Mouse (Mus musculus) cerebellum, adult 2 months (tissue): Measurements from ENCODE around the gene Mtg1. TPM values are rescaled to one million over a fixed set of nuclear protein-coding genes. Genes with fewer than 3 reads are reported as not detected.

Experiments used
- DNase-seq, 2 experiments: peaks; one replicate each; pipeline ENCODE4 v3.0.0; 2021
- H3K27ac ChIP-seq: fragments of 200-500 bp; 2 replicates; pipeline ENCODE4 v1.5.1; 2012; ENCODE audit warnings: low read length, control low read depth, inconsistent platforms; ENCODE audit not compliant: insufficient read depth
- H3K27me3 ChIP-seq: fragments of 200-500 bp; 2 replicates; pipeline ENCODE4 v1.6.1; 2012; ENCODE audit warnings: inconsistent platforms, mild to moderate bottlenecking, low read length, moderate library complexity; ENCODE audit not compliant: control insufficient read depth, insufficient read depth
- H3K4me1 ChIP-seq: fragments of 200-500 bp; 2 replicates; pipeline ENCODE4 v1.6.1; 2011; ENCODE audit warnings: low read length; ENCODE audit not compliant: control insufficient read depth, insufficient read depth
- H3K4me3 ChIP-seq: fragments of 200-500 bp; replicated peaks from 2 replicates; pipeline ENCODE3; 2011; ENCODE audit warnings: mild to moderate bottlenecking, low read depth, low read length, control low read depth; ENCODE audit not compliant: insufficient read depth
- CTCF ChIP-seq: fragments of 200-500 bp; IDR thresholded peaks from 2 replicates; pipeline ENCODE4 v1.5.1; 2011; ENCODE audit warnings: low read depth, mild to moderate bottlenecking, control low read depth, low read length, moderate library complexity, borderline replicate concordance; ENCODE audit not compliant: insufficient read depth
- POLR2A ChIP-seq: fragments of 200-500 bp; IDR thresholded peaks from 2 replicates; pipeline ENCODE4 v1.6.1; 2011; ENCODE audit warnings: low read length, control low read depth, borderline replicate concordance; ENCODE audit not compliant: insufficient read depth
- WGBS: fragments of 180-500 bp; shearing (Covaris S2); methylation state at CpG from one replicate; pipeline ENCODE4 v1.1.7; 2018; 5-methylcytosine and 5-hydroxymethylcytosine counted together
- polyA plus RNA-seq: library from polyadenylated mRNA; depleted of rRNA; stranded (reverse); fragments of >200 nt; gene quantifications from 2 replicates; pipeline ENCODE4 v1.2.3, GENCODE M21; 2012

Gene Mtg1
- polyA plus RNA-seq, 1 experiment, result 42.4 TPM

DNA sequence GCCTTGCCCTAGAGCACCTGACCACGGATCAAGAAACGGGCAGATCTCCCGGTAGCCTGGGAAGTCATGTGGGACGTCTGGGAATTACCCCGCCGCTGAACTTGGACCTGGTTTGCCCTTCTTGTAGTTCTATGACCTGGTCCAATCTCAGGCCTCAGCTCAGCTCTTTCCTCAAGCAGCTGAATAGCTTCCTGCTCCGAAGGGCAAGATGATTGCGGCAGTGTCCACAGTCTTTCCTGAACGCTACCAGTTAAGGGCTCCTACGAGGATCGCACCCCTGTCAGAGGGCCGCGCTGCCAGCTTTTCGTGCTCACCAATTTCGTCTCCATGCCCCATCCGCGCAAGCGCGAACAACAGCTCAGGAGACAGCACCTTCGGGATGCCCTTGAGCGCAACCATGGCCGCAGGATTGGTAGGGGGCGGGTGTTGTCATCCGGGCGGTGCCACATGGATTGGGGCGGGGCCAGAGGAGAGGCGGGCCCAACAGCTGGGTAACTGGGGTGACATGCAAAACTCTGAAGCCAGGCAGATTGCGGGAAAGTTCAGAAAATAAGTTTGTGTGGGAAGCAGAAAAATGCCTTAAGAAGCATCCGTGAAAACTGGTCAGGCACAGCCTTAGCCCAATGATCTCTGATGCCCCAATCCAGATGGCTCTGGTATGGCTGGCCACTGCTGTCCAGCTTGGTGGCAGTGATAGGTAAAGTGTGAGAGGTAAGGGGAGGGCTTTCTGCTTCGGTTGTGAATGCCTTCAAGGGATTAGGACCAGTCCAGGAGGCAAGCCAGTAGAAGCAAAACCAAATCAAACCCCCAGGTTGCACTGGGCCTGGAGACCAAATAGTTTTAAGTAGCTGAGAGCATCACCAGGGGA lies 35.1 kb upstream of the Mtg1 start, which contains the start of gene Fuom:
Fuom (minus strand) TSS at position 449 of the 868 bp plus-strand sequence.
- Histone ChIP-seq H3K27ac (peak within 1 kb of the TSS; percentile 89), H3K4me3 (peak within 1 kb of the TSS; percentile 92), H3K27me3 (no peaks in the 10 kb centered on the region), H3K4me1 (peaks cover 3% of the 10 kb centered on the region; the same call in 1 of the 2 replicates)
- peak; percentile 89 for DNase-seq
- WGBS, result under 1% methylated on average over 30 of the region's 30 CpGs
- TF ChIP-seq POLR2A, result peak; percentile 66
- TF ChIP-seq CTCF, result no peak

DNA sequence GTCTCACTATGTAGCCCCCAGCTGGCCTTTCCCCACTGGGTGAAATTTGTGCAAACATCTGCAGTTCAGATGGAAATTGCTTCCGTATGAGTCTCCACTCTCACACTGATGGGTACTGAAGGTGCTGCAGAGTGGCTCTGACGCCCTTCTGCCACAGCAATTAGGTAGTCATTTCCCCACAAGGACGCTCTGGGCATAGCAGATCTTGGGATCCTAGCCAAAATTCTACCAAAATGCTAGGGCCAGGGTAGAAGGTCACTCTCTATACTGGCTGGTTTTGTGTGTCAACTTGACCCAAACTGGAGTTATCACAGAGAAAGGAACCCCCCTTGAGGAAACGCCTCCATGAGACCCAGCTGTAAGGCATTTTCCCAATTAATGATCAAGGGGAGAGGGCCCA lies 33.4 kb upstream of the Mtg1 start:
- peaks cover 3% of the 10 kb centered on the region; the same call in 1 of the 2 replicates for H3K4me1 ChIP-seq
- WGBS, result 79% methylated on average over 4 of the region's 4 CpGs
- DNase-seq, result no peak
- H3K27ac ChIP-seq, result no peak overlapping the region
- no peak overlapping the region for H3K4me3 ChIP-seq
- TF ChIP-seq CTCF (no peak), POLR2A (no peak)
- H3K27me3 ChIP-seq, result no peaks in the 10 kb centered on the region

DNA sequence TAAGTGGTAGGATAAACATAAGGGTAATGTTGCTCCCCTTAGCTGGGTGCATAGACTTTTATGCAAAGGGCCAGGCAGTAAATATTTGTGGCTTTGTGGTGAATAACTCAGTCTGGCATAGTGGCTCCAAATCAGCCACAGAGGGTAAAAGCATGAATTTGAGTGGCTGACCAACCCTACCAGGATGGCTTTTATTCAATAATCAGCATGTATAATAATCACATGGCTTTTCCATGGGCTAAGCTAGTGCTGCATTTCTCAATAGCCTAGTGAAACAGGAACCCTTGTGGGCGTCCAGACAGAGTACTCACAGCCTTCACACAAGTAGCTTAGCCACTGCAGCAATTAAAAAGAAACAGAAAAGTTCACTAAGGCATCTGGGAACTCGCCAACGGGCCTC lies 25.4 kb upstream of the Mtg1 start:
- H3K4me3 ChIP-seq, result no peak overlapping the region
- no peak overlapping the region for H3K27ac ChIP-seq
- DNase-seq, result no peak
- TF ChIP-seq CTCF (no peak), POLR2A (no peak)
- no peaks in the 10 kb centered on the region for H3K27me3 ChIP-seq
- 38% methylated on average over 3 of the region's 3 CpGs for WGBS
- H3K4me1 ChIP-seq, result peaks cover under 1% of the 10 kb centered on the region

DNA sequence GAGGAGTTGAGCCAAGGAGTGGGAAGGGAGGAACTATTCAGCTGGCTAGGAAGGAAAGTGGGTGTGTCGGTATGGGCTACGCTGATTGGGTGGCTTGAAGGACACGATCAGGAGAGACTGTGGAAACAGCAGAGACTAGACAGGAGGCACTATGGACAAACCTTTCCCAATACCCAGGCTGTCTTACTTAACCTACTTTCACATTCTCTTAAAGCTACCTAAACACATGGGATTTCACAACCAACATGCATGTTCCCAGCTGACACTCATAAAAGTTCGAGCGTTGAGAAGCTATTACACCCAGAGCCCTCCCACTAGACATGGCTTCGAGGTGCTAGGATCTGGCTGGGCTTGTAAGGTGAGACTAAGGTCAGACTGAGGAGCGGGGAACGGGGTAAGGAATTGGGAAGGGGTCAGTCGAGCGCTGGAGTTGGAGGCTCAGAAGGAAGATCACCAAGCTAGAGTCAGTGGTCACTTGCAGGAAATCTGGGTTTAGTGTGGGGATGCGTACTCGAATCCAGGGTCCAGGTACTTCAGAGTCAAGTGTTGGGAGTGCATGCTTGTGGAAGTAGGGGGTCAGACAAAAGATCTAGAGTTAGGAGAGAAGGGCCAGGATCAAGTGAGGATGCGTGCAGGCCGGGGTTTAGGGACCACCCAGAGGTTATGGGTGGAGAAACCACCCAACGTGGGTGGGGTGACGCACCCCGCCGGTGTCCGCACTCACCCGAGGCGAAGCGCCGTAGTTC lies 21.6 kb upstream of the Mtg1 start, which contains the start of gene Paox:
Paox (plus strand) TSS at position 217 of the 746 bp plus-strand sequence.
- DNase-seq, result peak in 1 of 2 experiments; percentile 46
- WGBS, result 2% methylated on average over 23 of the region's 23 CpGs
- H3K4me3 ChIP-seq, result peak within 1 kb of the TSS; percentile 94

DNA sequence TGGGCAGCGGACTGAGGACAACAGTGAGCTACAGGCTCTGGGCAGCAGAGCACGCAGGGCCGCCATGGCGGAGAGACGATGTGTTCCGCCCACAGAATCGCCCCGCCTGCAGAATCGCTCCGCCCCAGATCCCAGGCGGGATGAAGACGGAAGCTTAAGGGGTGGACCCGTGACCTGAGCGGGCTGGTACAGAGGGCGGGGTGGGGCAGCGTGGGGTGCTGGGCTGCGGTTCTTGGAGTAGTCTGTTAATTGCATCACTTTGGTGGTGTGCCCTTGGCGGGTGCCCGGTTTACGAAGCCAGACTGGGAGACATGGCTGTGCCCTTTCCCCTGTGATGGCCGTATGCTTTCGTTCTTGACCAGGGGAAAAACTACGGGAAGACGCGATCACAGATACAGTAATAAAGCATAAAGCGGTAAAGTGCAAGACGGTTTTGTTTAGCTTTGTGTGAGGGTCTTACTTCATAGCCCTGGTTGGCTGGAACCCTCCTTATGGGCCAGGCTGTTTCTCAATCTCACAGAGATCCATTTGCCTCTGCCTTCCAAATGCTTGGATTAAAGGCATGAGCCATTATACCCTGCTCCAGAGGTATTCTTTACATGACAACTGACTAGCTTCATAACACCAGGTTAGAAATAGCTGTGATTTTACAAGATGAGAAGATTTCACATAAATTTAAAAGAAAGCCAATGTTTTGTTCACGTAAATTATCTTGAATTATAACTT lies 20.9 kb upstream of the Mtg1 start, which contains the start of gene Echs1:
Echs1 (minus strand) TSS at position 148 of the 726 bp plus-strand sequence.
- WGBS, result 3% methylated on average over 28 of the region's 28 CpGs
- TF ChIP-seq POLR2A (peak; percentile 75), CTCF (no peak)
- Histone ChIP-seq H3K4me1 (peaks cover 5% of the 10 kb centered on the region), H3K27ac (peak within 1 kb of the TSS; percentile 86), H3K27me3 (no peaks in the 10 kb centered on the region), H3K4me3 (peak within 1 kb of the TSS; percentile 94)
- peak; percentile 88 to 90 for DNase-seq

More for the DNA sequence above, 21.6 kb upstream of the Mtg1 start, which contains the start of gene Paox:
- no peaks in the 10 kb centered on the region for H3K27me3 ChIP-seq
- peaks cover 5% of the 10 kb centered on the region for H3K4me1 ChIP-seq
- TF ChIP-seq POLR2A (no peak), CTCF (no peak)
- peak within 1 kb of the TSS; percentile 86 for H3K27ac ChIP-seq

DNA sequence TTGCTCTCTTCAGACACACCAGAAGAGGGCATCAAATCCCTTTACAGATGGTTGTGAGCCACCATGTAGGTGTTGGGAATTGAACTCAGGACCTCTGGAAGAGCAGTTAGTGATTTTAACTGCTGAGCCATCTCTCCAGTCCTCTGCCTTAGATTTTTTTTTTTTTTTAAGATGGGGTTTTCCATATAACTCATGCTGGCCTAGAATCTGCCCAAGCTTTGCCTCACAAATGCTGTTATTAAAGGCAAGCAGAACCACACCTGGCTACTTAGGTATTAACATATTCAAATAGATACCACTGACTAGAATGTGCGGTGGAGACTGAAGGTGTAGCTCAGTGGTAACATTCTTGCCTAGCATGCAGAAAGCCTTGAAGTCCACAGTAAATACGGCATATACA lies 16.9 kb upstream of the Mtg1 start:
- WGBS, result 93% methylated on average over 2 of the region's 2 CpGs
- TF ChIP-seq POLR2A (no peak), CTCF (no peak)
- no peaks in the 10 kb centered on the region for H3K27me3 ChIP-seq

DNA sequence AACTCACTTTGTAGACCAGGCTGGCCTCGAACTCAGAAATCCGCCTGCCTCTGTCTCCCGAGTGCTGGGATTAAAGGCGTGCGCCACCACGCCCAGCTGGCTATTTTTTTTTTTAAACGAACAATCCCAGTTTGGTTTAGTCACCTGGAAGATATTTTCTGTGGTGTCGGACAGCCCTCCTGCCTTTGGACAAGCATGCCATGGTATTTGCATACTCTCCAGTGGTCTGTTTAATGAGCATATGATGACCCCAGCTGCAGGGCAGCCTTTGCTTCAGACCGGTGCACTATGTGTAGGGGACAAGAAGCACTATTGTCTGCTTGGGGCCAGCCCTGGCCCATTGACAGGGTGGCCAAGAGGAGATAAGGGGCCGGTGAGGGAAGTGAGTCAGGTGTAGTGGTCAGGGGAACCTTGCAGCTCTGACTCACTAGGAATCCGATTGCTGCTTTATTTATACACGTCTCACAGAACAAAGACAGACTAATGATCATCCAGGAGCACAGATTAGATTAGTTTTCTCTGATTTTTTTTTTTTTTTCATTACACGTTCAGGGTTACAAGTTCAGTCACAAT lies 15.9 kb upstream of the Mtg1 start:
- Histone ChIP-seq H3K4me3 (no peak overlapping the region), H3K27me3 (no peaks in the 10 kb centered on the region), H3K4me1 (peaks cover 7% of the 10 kb centered on the region; the same call in 1 of the 2 replicates), H3K27ac (no peak overlapping the region)
- TF ChIP-seq CTCF, result no peak
- DNase-seq, result no peak
- 75% methylated on average over 13 of the region's 13 CpGs for WGBS

More for the DNA sequence above, 16.9 kb upstream of the Mtg1 start:
- peaks cover 5% of the 10 kb centered on the region; the same call in 1 of the 2 replicates for H3K4me1 ChIP-seq
- DNase-seq, result no peak
- H3K27ac ChIP-seq, result no peak overlapping the region
- no peak overlapping the region for H3K4me3 ChIP-seq
